Mouse (Mus musculus): Measurements from ENCODE around the gene Dmp1.

GRCm38 (mm10) chr5:104163536-104163935 lies 38.9 kb upstream of the Dmp1 start:
- TF ChIP-seq EP300 (IDR thresholded peaks at IDR 0.05; ENCODE audit: low read depth) (no peak), CTCF (IDR thresholded peaks at IDR 0.05; ENCODE audit: low read depth) (no peak)

Measured in liver, postnatal 0 days (tissue).